Mouse (Mus musculus): Measurements from ENCODE around the gene Tmem81. TPM values are rescaled to one million over a fixed set of nuclear protein-coding genes. Genes with fewer than 3 reads are reported as not detected.

Tmem81 gene
- polyA plus RNA-seq, 1 experiment from 2014 or later = 0.77 TPM

GRCm38 (mm10) chr1:132511521-132511920, 5.5 kb downstream of the Tmem81 start:
- 55% methylated on average over 8 of the region's 8 CpGs for WGBS
- Histone ChIP-seq H3K9ac (replicated peaks; ENCODE audit: low read depth, low read length) (no peak overlapping the region), H3K36me3 (ENCODE audit: control insufficient read depth, insufficient read depth) (0 out of 2 replicates have a peak, but pooled peaks cover 4% of the 10 kb centered on the region), H3K27ac (ENCODE audit: low read length) (peak overlapping the region; percentile 20), H3K9me3 (ENCODE audit: control insufficient read depth, low read length) (no peaks in the 10 kb centered on the region), H3K4me2 (ENCODE audit: low read length) (no peak overlapping the region), H3K27me3 (replicated peaks; ENCODE audit: control insufficient read depth, insufficient read depth, low read length) (no peaks in the 10 kb centered on the region), H3K4me1 (replicated peaks; ENCODE audit: control insufficient read depth, insufficient read depth, low read length) (peaks cover 2% of the 10 kb centered on the region; the same call in 1 of the 2 replicates), H3K4me3 (replicated peaks; ENCODE audit: low read length) (no peak overlapping the region)
- peak; percentile 21; the same call in 1 of the 2 replicates for ATAC-seq

GRCm38 (mm10) chr1:132512106-132512505, 6.1 kb downstream of the Tmem81 start:
- Histone ChIP-seq H3K9me3 (ENCODE audit: control insufficient read depth, low read length) (no peaks in the 10 kb centered on the region), H3K27ac (ENCODE audit: low read length) (no peak overlapping the region), H3K4me3 (replicated peaks; ENCODE audit: low read length) (no peak overlapping the region), H3K36me3 (ENCODE audit: control insufficient read depth, insufficient read depth) (0 out of 2 replicates have a peak, but pooled peaks cover 6% of the 10 kb centered on the region), H3K9ac (replicated peaks; ENCODE audit: low read depth, low read length) (no peak overlapping the region), H3K4me1 (replicated peaks; ENCODE audit: control insufficient read depth, insufficient read depth, low read length) (peaks cover 2% of the 10 kb centered on the region; the same call in 1 of the 2 replicates), H3K27me3 (replicated peaks; ENCODE audit: control insufficient read depth, insufficient read depth, low read length) (no peaks in the 10 kb centered on the region), H3K4me2 (ENCODE audit: low read length) (no peak overlapping the region)
- WGBS = 75% methylated on average over 8 of the region's 8 CpGs
- ATAC-seq = no peak

- Histone ChIP-seq H3K4me2 (ENCODE audit: low read length) (no peak overlapping the region), H3K27ac (ENCODE audit: low read length) (no peak overlapping the region), H3K9me3 (ENCODE audit: control insufficient read depth, low read length) (no peaks in the 10 kb centered on the region), H3K4me3 (replicated peaks; ENCODE audit: low read length) (no peak overlapping the region), H3K27me3 (replicated peaks; ENCODE audit: control insufficient read depth, insufficient read depth, low read length) (no peaks in the 10 kb centered on the region), H3K4me1 (replicated peaks; ENCODE audit: control insufficient read depth, insufficient read depth, low read length) (peaks cover 2% of the 10 kb centered on the region; the same call in 1 of the 2 replicates), H3K9ac (replicated peaks; ENCODE audit: low read depth, low read length) (no peak overlapping the region), H3K36me3 (ENCODE audit: control insufficient read depth, insufficient read depth) (peaks cover 7% of the 10 kb centered on the region; the same call in 1 of the 2 replicates)
- ATAC-seq = no peak
- 91% methylated on average over 12 of the region's 12 CpGs for WGBS
Observed at GRCm38 (mm10) chr1:132515339-132515738, 9.3 kb downstream of the Tmem81 start.

GRCm38 (mm10) chr1:132516776-132517175, 10.7 kb downstream of the Tmem81 start:
- Histone ChIP-seq H3K4me1 (replicated peaks; ENCODE audit: control insufficient read depth, insufficient read depth, low read length) (0 out of 2 replicates have a peak, but pooled peaks cover 2% of the 10 kb centered on the region), H3K27me3 (replicated peaks; ENCODE audit: control insufficient read depth, insufficient read depth, low read length) (no peaks in the 10 kb centered on the region), H3K27ac (ENCODE audit: low read length) (no peak overlapping the region), H3K9ac (replicated peaks; ENCODE audit: low read depth, low read length) (no peak overlapping the region), H3K9me3 (ENCODE audit: control insufficient read depth, low read length) (no peaks in the 10 kb centered on the region), H3K36me3 (ENCODE audit: control insufficient read depth, insufficient read depth) (peaks cover 12% of the 10 kb centered on the region), H3K4me3 (replicated peaks; ENCODE audit: low read length) (no peak overlapping the region), H3K4me2 (ENCODE audit: low read length) (no peak overlapping the region)
- WGBS = 87% methylated on average over 11 of the region's 11 CpGs
- no peak for ATAC-seq

GRCm38 (mm10) chr1:132518621-132519020, 12.6 kb downstream of the Tmem81 start:
- Histone ChIP-seq H3K4me1 (replicated peaks; ENCODE audit: control insufficient read depth, insufficient read depth, low read length) (no peaks in the 10 kb centered on the region), H3K9ac (replicated peaks; ENCODE audit: low read depth, low read length) (no peak overlapping the region), H3K27me3 (replicated peaks; ENCODE audit: control insufficient read depth, insufficient read depth, low read length) (no peaks in the 10 kb centered on the region), H3K9me3 (ENCODE audit: control insufficient read depth, low read length) (no peaks in the 10 kb centered on the region), H3K4me2 (ENCODE audit: low read length) (no peak overlapping the region), H3K27ac (ENCODE audit: low read length) (no peak overlapping the region), H3K4me3 (replicated peaks; ENCODE audit: low read length) (no peak overlapping the region), H3K36me3 (ENCODE audit: control insufficient read depth, insufficient read depth) (peaks cover 20% of the 10 kb centered on the region)
- no peak for ATAC-seq
- 81% methylated on average over 18 of the region's 18 CpGs for WGBS

- WGBS = 89% methylated on average over 11 of the region's 11 CpGs
Observed at GRCm38 (mm10) chr1:132519734-132520133, 13.7 kb downstream of the Tmem81 start.

GRCm38 (mm10) chr1:132520764-132521163, 14.7 kb downstream of the Tmem81 start:
- WGBS = 24% methylated on average over 3 of the region's 6 CpGs
- peaks cover 4% of the 10 kb centered on the region for H3K4me1 ChIP-seq (replicated peaks; ENCODE audit: control insufficient read depth, insufficient read depth, low read length)
- no peaks in the 10 kb centered on the region for H3K27me3 ChIP-seq (replicated peaks; ENCODE audit: control insufficient read depth, insufficient read depth, low read length)
- no peak overlapping the region for H3K27ac ChIP-seq (ENCODE audit: low read length)
- H3K4me3 ChIP-seq (replicated peaks; ENCODE audit: low read length) = no peak overlapping the region
- H3K9ac ChIP-seq (replicated peaks; ENCODE audit: low read depth, low read length) = no peak overlapping the region
- H3K9me3 ChIP-seq (ENCODE audit: control insufficient read depth, low read length) = no peaks in the 10 kb centered on the region
- ATAC-seq = peak; percentile 63; the same call in 1 of the 2 replicates
- H3K4me2 ChIP-seq (ENCODE audit: low read length) = no peak overlapping the region
- H3K36me3 ChIP-seq (ENCODE audit: control insufficient read depth, insufficient read depth) = peaks cover 22% of the 10 kb centered on the region

More at GRCm38 (mm10) chr1:132519734-132520133, 13.7 kb downstream of the Tmem81 start:
- ATAC-seq = no peak
- Histone ChIP-seq H3K27ac (ENCODE audit: low read length) (no peak overlapping the region), H3K36me3 (ENCODE audit: control insufficient read depth, insufficient read depth) (peaks cover 22% of the 10 kb centered on the region), H3K4me3 (replicated peaks; ENCODE audit: low read length) (no peak overlapping the region), H3K9ac (replicated peaks; ENCODE audit: low read depth, low read length) (no peak overlapping the region), H3K4me2 (ENCODE audit: low read length) (no peak overlapping the region), H3K27me3 (replicated peaks; ENCODE audit: control insufficient read depth, insufficient read depth, low read length) (no peaks in the 10 kb centered on the region), H3K9me3 (ENCODE audit: control insufficient read depth, low read length) (no peaks in the 10 kb centered on the region), H3K4me1 (replicated peaks; ENCODE audit: control insufficient read depth, insufficient read depth, low read length) (no peaks in the 10 kb centered on the region)

- H3K27me3 ChIP-seq (replicated peaks; ENCODE audit: control insufficient read depth, insufficient read depth, low read length) = no peaks in the 10 kb centered on the region
- H3K9me3 ChIP-seq (ENCODE audit: control insufficient read depth, low read length) = no peaks in the 10 kb centered on the region
- H3K27ac ChIP-seq (ENCODE audit: low read length) = no peak overlapping the region
- ATAC-seq = no peak
- H3K9ac ChIP-seq (replicated peaks; ENCODE audit: low read depth, low read length) = no peak overlapping the region
- no peak overlapping the region for H3K4me3 ChIP-seq (replicated peaks; ENCODE audit: low read length)
- peaks cover 20% of the 10 kb centered on the region for H3K36me3 ChIP-seq (ENCODE audit: control insufficient read depth, insufficient read depth)
- 65% methylated on average over 8 of the region's 8 CpGs for WGBS
- H3K4me2 ChIP-seq (ENCODE audit: low read length) = no peak overlapping the region
- H3K4me1 ChIP-seq (replicated peaks; ENCODE audit: control insufficient read depth, insufficient read depth, low read length) = peaks cover 14% of the 10 kb centered on the region
Observed at GRCm38 (mm10) chr1:132523048-132523447, 17.0 kb downstream of the Tmem81 start.

- no peak for ATAC-seq
- H3K9me3 ChIP-seq (ENCODE audit: control insufficient read depth, low read length) = no peaks in the 10 kb centered on the region
- H3K4me3 ChIP-seq (replicated peaks; ENCODE audit: low read length) = no peak overlapping the region
- H3K27me3 ChIP-seq (replicated peaks; ENCODE audit: control insufficient read depth, insufficient read depth, low read length) = no peaks in the 10 kb centered on the region
- H3K4me1 ChIP-seq (replicated peaks; ENCODE audit: control insufficient read depth, insufficient read depth, low read length) = peaks cover 14% of the 10 kb centered on the region
- WGBS = 34% methylated on average over 4 of the region's 4 CpGs
- H3K36me3 ChIP-seq (ENCODE audit: control insufficient read depth, insufficient read depth) = peaks cover 18% of the 10 kb centered on the region
- H3K27ac ChIP-seq (ENCODE audit: low read length) = no peak overlapping the region
- no peak overlapping the region for H3K9ac ChIP-seq (replicated peaks; ENCODE audit: low read depth, low read length)
- no peak overlapping the region for H3K4me2 ChIP-seq (ENCODE audit: low read length)
Observed at GRCm38 (mm10) chr1:132523920-132524319, 17.9 kb downstream of the Tmem81 start.

GRCm38 (mm10) chr1:132525832-132526231, 19.8 kb downstream of the Tmem81 start:
- Histone ChIP-seq H3K27ac (ENCODE audit: low read length) (peak overlapping the region; percentile 87), H3K9me3 (ENCODE audit: control insufficient read depth, low read length) (no peaks in the 10 kb centered on the region), H3K4me2 (ENCODE audit: low read length) (peak overlapping the region; percentile 8; the same call in 1 of the 2 replicates), H3K4me3 (replicated peaks; ENCODE audit: low read length) (no peak overlapping the region), H3K9ac (replicated peaks; ENCODE audit: low read depth, low read length) (peak overlapping the region; percentile 54), H3K27me3 (replicated peaks; ENCODE audit: control insufficient read depth, insufficient read depth, low read length) (no peaks in the 10 kb centered on the region), H3K36me3 (ENCODE audit: control insufficient read depth, insufficient read depth) (peaks cover 16% of the 10 kb centered on the region), H3K4me1 (replicated peaks; ENCODE audit: control insufficient read depth, insufficient read depth, low read length) (peaks cover 19% of the 10 kb centered on the region)
- WGBS = 4% methylated on average over 10 of the region's 10 CpGs
- ATAC-seq = peak; percentile 74
